Mouse (Mus musculus) heart, adult 2 months (tissue): Measurements from ENCODE around the gene Prss50.

Experiments used
- CTCF ChIP-seq: fragments of 200-600 bp; IDR thresholded peaks from 2 replicates; pipeline ENCODE4 v1.8.1; 2022; ENCODE audit warnings: antibody characterized with exemption, mild to moderate bottlenecking, moderate library complexity
- EP300 ChIP-seq: fragments of 200-500 bp; IDR thresholded peaks from 2 replicates; pipeline ENCODE4 v1.6.1; 2011; ENCODE audit warnings: low read depth, low read length, control low read depth; ENCODE audit not compliant: insufficient read depth
- POLR2A ChIP-seq: fragments of 200-500 bp; IDR thresholded peaks from 2 replicates; pipeline ENCODE4 v1.6.1; 2011; ENCODE audit warnings: mild to moderate bottlenecking, low read depth, low read length, control low read depth; ENCODE audit not compliant: insufficient read depth

DNA sequence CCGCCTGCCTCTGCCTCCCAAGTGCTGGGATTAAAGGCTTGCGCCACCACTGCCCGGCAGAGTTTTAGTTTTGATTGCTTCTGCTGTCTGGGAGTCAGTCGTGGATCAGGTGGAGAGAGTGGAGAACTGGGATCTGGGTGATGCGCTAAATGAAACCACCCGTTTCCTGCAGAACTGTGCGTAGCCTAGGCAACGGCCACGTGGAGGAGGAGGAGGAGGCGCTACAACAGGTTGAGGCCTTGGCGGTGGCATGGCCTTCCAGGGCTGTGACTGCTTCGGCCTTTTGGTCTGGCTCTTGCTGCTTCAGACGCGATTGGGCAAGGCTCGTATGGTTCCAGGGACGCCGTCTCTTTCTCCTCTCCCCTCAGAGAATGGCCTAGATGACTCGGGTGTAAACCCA, 44.0 kb upstream of the Prss50 start, which contains the start of gene Prss44:
- TF ChIP-seq EP300: no peak
- no peak for TF ChIP-seq CTCF
- no peak for TF ChIP-seq POLR2A
